Mouse (Mus musculus) layer of hippocampus, adult 11-12 months (tissue): ENCODE results near the gene Eif4b.
"Not testable (repeated sequence)": the region's sequence is repeated elsewhere in the genome, so short reads cannot be mapped to it uniquely, and the experiment has no call there.

ENCODE experiments used
- DNase-seq: peaks from one replicate; pipeline ENCODE4 v3.0.0; 2022; ENCODE audit warnings: low spot score

The Eif4b gene

GRCm38 (mm10) chr15:102074876-102075585 is 1.5 kb downstream of the Eif4b start:
- DNase-seq: no peak

GRCm38 (mm10) chr15:102077111-102077677 is 3.6 kb downstream of the Eif4b start:
- DNase-seq: no peak

- no peak for DNase-seq
Observed at GRCm38 (mm10) chr15:102079221-102079620, 5.6 kb downstream of the Eif4b start.

GRCm38 (mm10) chr15:102079924-102080323 is 6.4 kb downstream of the Eif4b start:
- not testable (repeated sequence) for DNase-seq

- DNase-seq: no peak
Observed at GRCm38 (mm10) chr15:102080429-102080828, 6.9 kb downstream of the Eif4b start.

GRCm38 (mm10) chr15:102082148-102082547 is 8.6 kb downstream of the Eif4b start:
- DNase-seq: no peak

- no peak for DNase-seq
Observed at GRCm38 (mm10) chr15:102083028-102083427, 9.5 kb downstream of the Eif4b start.

GRCm38 (mm10) chr15:102089914-102090585 is 16.5 kb downstream of the Eif4b start:
- DNase-seq: no peak

- DNase-seq: no peak
Observed at GRCm38 (mm10) chr15:102091063-102091679, 17.6 kb downstream of the Eif4b start.

- no peak for DNase-seq
Observed at GRCm38 (mm10) chr15:102091688-102092087, 18.1 kb downstream of the Eif4b start.

GRCm38 (mm10) chr15:102092222-102092621 is 18.6 kb downstream of the Eif4b start:
- DNase-seq: no peak

- DNase-seq: no peak
Observed at GRCm38 (mm10) chr15:102094157-102094556, 20.6 kb downstream of the Eif4b start.

- DNase-seq: no peak
Observed at GRCm38 (mm10) chr15:102094988-102095387, 21.4 kb downstream of the Eif4b start.

- DNase-seq: no peak
Observed at GRCm38 (mm10) chr15:102097147-102097915, 23.8 kb downstream of the Eif4b start.

- no peak for DNase-seq
Observed at GRCm38 (mm10) chr15:102097991-102098555, 24.5 kb downstream of the Eif4b start.

- DNase-seq: no peak
Observed at GRCm38 (mm10) chr15:102099260-102099659, 25.7 kb downstream of the Eif4b start.

GRCm38 (mm10) chr15:102099771-102100160 is 26.2 kb downstream of the Eif4b start:
- DNase-seq: no peak

- peak; percentile 76 for DNase-seq
Observed at GRCm38 (mm10) chr15:102100161-102100981, 26.8 kb downstream of the Eif4b start, which contains the start of gene Tns2. TSS of gene Tns2 (plus strand) at chr15:102100413.

GRCm38 (mm10) chr15:102100996-102101671 is 27.6 kb downstream of the Eif4b start:
- DNase-seq: no peak
